Mouse (Mus musculus): Measurements from ENCODE around the gene Unc119b.
"Not testable (repeated sequence)": the region's sequence is repeated elsewhere in the genome, so short reads cannot be mapped to it uniquely, and the experiment has no call there.

Unc119b gene

GRCm38 (mm10) chr5:115134234-115135165, at the start of gene Unc119b:
Gene Unc119b (minus strand): TSS chr5:115134975.
- peak; percentile 83 for DNase-seq (ENCODE audit: low read depth)

GRCm38 (mm10) chr5:115183482-115183881, 48.7 kb upstream of the Unc119b start:
- DNase-seq (ENCODE audit: low read depth): no peak

GRCm38 (mm10) chr5:115182925-115183324, 48.1 kb upstream of the Unc119b start:
- DNase-seq (ENCODE audit: low read depth): no peak

- no peak for DNase-seq (ENCODE audit: low read depth)
Measured at GRCm38 (mm10) chr5:115181248-115181940, 46.6 kb upstream of the Unc119b start.

GRCm38 (mm10) chr5:115179596-115179995, 44.8 kb upstream of the Unc119b start:
- peak; percentile 43 for DNase-seq (ENCODE audit: low read depth)

GRCm38 (mm10) chr5:115177866-115178265, 43.1 kb upstream of the Unc119b start:
- no peak for DNase-seq (ENCODE audit: low read depth)

GRCm38 (mm10) chr5:115174554-115174953, 39.8 kb upstream of the Unc119b start:
- peak; percentile 57 for DNase-seq (ENCODE audit: low read depth)

- no peak for DNase-seq (ENCODE audit: low read depth)
Measured at GRCm38 (mm10) chr5:115170150-115170549, 35.4 kb upstream of the Unc119b start.

- no peak for DNase-seq (ENCODE audit: low read depth)
Measured at GRCm38 (mm10) chr5:115168641-115169415, 34.1 kb upstream of the Unc119b start.

- peak; percentile 93 for DNase-seq (ENCODE audit: low read depth)
Measured at GRCm38 (mm10) chr5:115167396-115167795, 32.6 kb upstream of the Unc119b start.

GRCm38 (mm10) chr5:115166815-115167194, 32.0 kb upstream of the Unc119b start:
- DNase-seq (ENCODE audit: low read depth): peak; percentile 36

GRCm38 (mm10) chr5:115165895-115166814, 31.4 kb upstream of the Unc119b start:
- peak; percentile 86 for DNase-seq (ENCODE audit: low read depth)

- peak; percentile 59 for DNase-seq (ENCODE audit: low read depth)
Measured at GRCm38 (mm10) chr5:115165351-115165750, 30.6 kb upstream of the Unc119b start.

- DNase-seq (ENCODE audit: low read depth): not testable (repeated sequence)
Measured at GRCm38 (mm10) chr5:115164446-115164845, 29.7 kb upstream of the Unc119b start.

- peak; percentile 62 for DNase-seq (ENCODE audit: low read depth)
Measured at GRCm38 (mm10) chr5:115163563-115163962, 28.8 kb upstream of the Unc119b start.

GRCm38 (mm10) chr5:115161940-115162279, 27.1 kb upstream of the Unc119b start:
- DNase-seq (ENCODE audit: low read depth): not testable (repeated sequence)

- peak; percentile 76 for DNase-seq (ENCODE audit: low read depth)
Measured at GRCm38 (mm10) chr5:115161064-115161939, 26.5 kb upstream of the Unc119b start.

GRCm38 (mm10) chr5:115160655-115161054, 25.9 kb upstream of the Unc119b start:
- DNase-seq (ENCODE audit: low read depth): peak; percentile 64

GRCm38 (mm10) chr5:115159165-115159564, 24.4 kb upstream of the Unc119b start:
- DNase-seq (ENCODE audit: low read depth): no peak

All from 416B (cell line).